Mouse (Mus musculus) stomach, postnatal 0 days (tissue): ENCODE results near the gene Pdzd2. TPM values are rescaled to one million over a fixed set of nuclear protein-coding genes. Genes with fewer than 3 reads are reported as not detected.

ENCODE experiments used
- ATAC-seq: fragments of 200-750 bp; cut with Nextera tagmentation; 2 replicates; pipeline ENCODE4 v1.8.0; 2017; ENCODE audit not compliant: low FRiP score, low TSS enrichment
- DNase-seq: peaks from one replicate; pipeline ENCODE4 v3.0.0-alpha.2; 2016; ENCODE audit warnings: low spot score
- H3K27ac ChIP-seq: fragments of 300-500 bp; sonication (generic); replicated peaks from 2 replicates; pipeline ENCODE4 v1.5.1; 2014; ENCODE audit warnings: mild to moderate bottlenecking, control low read depth
- H3K27me3 ChIP-seq: fragments of 300-500 bp; sonication (generic); 2 replicates; pipeline ENCODE4 v1.6.1; 2014; ENCODE audit warnings: low read length; ENCODE audit not compliant: control insufficient read depth, insufficient read depth
- H3K36me3 ChIP-seq: fragments of 300-500 bp; sonication (generic); 2 replicates; pipeline ENCODE4 v1.6.1; 2014; ENCODE audit warnings: low read length, mixed read lengths; ENCODE audit not compliant: control insufficient read depth, insufficient read depth
- H3K4me1 ChIP-seq: fragments of 300-500 bp; sonication (generic); replicated peaks from 2 replicates; pipeline ENCODE4 v1.6.1; 2014; ENCODE audit warnings: antibody characterized with exemption; ENCODE audit not compliant: control insufficient read depth, insufficient read depth
- H3K4me2 ChIP-seq: fragments of 300-500 bp; sonication (generic); replicated peaks from 2 replicates; pipeline ENCODE4 v1.6.1; 2014; ENCODE audit warnings: low read depth, mild to moderate bottlenecking, control low read depth, moderate library complexity
- H3K4me3 ChIP-seq: fragments of 300-500 bp; sonication (generic); 2 replicates; pipeline ENCODE4 v1.5.1; 2014; ENCODE audit warnings: low read depth, low read length, control low read depth
- H3K9ac ChIP-seq: fragments of 300-500 bp; sonication (generic); 2 replicates; pipeline ENCODE4 v1.6.1; 2014; ENCODE audit warnings: mild to moderate bottlenecking, low read length, control low read depth, mixed read lengths
- H3K9me3 ChIP-seq: fragments of 300-500 bp; sonication (generic); 2 replicates; pipeline ENCODE4 v1.6.1; 2016; ENCODE audit warnings: low read length; ENCODE audit not compliant: control insufficient read depth
- CTCF ChIP-seq: IDR thresholded peaks from 2 replicates; pipeline ENCODE4 v1.5.1; 2016; ENCODE audit warnings: antibody characterized with exemption, low read depth, mild to moderate bottlenecking, moderate library complexity
- EP300 ChIP-seq: optimal IDR thresholded peaks from 2 replicates; pipeline ENCODE3; 2016; ENCODE audit warnings: antibody characterized with exemption
- WGBS: fragments of 180-500 bp; shearing (Covaris S2); extraction: QIAGEN DNeasy Blood & Tissue Kit; methylation state at CpG from one replicate; pipeline ENCODE4 v1.1.7; 2014; 5-methylcytosine and 5-hydroxymethylcytosine counted together
- polyA plus RNA-seq: library from polyadenylated mRNA; unstranded; fragments of >200 nt; fragmentation: Nextera tagmentation; extraction: Ambion mirVana; gene quantifications from 2 replicates; pipeline ENCODE4 v1.2.1, GENCODE M21; 2015

Pdzd2 gene
- polyA plus RNA-seq, 1 experiment from 2014 or later: 19.1 TPM

DNA sequence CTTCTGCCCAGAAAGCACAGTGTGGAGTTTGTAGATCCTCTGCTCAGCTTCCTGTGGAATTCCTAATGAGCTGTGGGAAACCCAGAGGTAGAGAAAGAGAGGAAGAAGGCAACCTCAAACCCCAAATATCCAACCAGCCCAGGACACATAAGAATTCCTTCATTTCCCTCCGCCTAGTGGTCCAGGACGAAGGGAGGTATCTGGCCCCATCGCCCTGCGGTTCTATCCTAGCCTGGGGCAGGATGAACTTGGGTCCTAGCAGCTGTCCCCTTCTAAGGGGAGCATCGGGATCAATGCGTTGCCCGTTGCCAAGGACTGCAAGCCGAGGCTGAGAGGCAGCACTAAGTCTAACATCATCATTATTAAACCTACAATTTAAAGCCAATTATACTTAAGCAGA is 104.8 kb downstream of the Pdzd2 start:
- Histone ChIP-seq H3K9me3 (no peaks in the 10 kb centered on the region), H3K9ac (no peak overlapping the region), H3K4me2 (no peak overlapping the region), H3K4me3 (no peak overlapping the region), H3K4me1 (no peaks in the 10 kb centered on the region), H3K27me3 (no peaks in the 10 kb centered on the region), H3K36me3 (no peaks in the 10 kb centered on the region), H3K27ac (no peak overlapping the region)
- 88% methylated on average over 8 of the region's 8 CpGs for WGBS
- DNase-seq: no peak
- TF ChIP-seq CTCF (no peak), EP300 (no peak)
- ATAC-seq: no peak

DNA sequence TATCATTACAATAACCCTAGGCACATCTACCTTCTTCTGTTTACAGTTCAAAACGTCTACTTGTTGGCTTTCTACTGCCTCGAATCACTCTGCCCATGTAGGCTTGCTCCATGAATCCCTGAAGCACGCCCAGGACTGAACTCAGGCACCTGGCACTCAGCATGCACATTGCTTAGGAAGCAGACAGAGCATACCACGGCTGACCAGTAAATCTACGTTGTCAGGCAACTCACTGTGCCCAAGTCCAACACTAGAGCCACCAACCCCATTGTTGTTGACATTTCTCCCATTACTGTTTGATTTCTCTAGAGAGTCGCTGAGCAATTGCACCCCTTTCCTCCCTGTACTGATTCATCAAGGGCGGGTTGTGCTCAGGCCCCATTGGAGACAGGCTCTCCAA is 110.6 kb downstream of the Pdzd2 start:
- ATAC-seq (peak; percentile 45; the same call in 1 of the 2 replicates), DNase-seq (peak; percentile 16)
- WGBS: 59% methylated on average over 7 of the region's 7 CpGs

DNA sequence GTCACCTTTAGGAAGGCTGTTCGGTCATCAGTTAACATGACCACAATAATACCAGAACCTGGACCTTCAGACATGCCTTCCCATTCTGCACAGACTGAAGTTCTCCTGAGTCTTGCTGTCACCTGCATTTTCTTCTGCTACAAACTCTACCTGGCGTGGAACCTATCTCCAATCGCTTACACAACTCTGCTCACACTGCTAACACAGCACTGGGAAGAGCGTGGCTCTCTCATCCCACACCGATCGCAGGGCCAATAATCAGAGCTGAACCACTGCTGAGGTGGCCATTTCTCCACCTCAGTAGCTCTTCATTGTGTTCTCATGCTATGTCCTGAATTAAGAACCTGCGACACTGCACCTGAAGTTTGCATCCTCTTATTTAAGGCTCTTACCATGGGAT is 111.3 kb downstream of the Pdzd2 start:
- no peak overlapping the region for H3K27ac ChIP-seq
- H3K9ac ChIP-seq: no peak overlapping the region
- H3K27me3 ChIP-seq: no peaks in the 10 kb centered on the region
- H3K4me1 ChIP-seq: no peaks in the 10 kb centered on the region
- TF ChIP-seq EP300 (no peak), CTCF (no peak)
- DNase-seq (no peak), ATAC-seq (no peak)
- no peak overlapping the region for H3K4me3 ChIP-seq
- no peaks in the 10 kb centered on the region for H3K9me3 ChIP-seq
- 96% methylated on average over 7 of the region's 7 CpGs for WGBS
- H3K36me3 ChIP-seq: no peaks in the 10 kb centered on the region
- H3K4me2 ChIP-seq: no peak overlapping the region

More for the DNA sequence above, 110.6 kb downstream of the Pdzd2 start:
- Histone ChIP-seq H3K9ac (no peak overlapping the region), H3K27ac (no peak overlapping the region), H3K4me3 (no peak overlapping the region), H3K36me3 (no peaks in the 10 kb centered on the region), H3K4me2 (no peak overlapping the region), H3K27me3 (no peaks in the 10 kb centered on the region), H3K4me1 (no peaks in the 10 kb centered on the region), H3K9me3 (no peaks in the 10 kb centered on the region)
- no peak for TF ChIP-seq EP300
- TF ChIP-seq CTCF: no peak

DNA sequence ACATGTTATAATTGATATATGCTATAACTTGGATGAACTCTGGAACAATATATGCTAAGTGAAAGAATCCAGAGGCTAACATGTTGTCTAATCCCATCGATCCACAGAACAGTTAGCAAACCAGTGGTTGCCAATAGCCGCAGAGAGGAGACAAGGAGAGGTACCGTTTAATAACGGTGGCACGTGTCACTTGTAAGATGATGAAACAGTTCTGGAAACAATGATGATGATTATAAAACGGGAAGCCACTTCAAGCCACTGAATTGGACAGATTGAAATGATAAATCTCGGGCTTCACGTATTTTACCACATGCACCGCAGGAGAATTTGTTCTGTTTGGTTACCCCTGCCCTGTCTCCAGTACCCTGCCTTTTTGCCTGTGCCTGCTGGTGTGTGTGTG is 112.8 kb downstream of the Pdzd2 start:
- H3K9ac ChIP-seq: no peak overlapping the region

DNA sequence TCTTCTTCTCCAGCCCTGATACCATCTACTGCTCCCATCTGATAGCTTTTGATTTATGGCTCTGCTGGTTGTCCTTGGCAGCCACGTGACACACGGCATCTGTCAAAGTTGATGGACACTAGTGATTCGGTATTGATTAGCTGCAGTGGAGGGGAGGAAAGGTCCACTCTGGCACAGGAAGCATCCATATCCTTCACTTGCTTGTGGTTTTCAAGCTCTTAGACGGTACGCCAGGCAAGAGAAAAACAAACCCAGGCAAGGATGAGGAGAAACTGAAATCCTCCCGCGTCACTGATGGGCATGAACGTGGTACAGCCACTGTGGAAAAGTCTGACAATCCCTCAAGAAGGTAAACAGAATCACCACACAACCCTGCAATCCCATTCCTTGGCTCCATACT is 113.6 kb downstream of the Pdzd2 start:
- Histone ChIP-seq H3K27me3 (no peaks in the 10 kb centered on the region), H3K4me2 (no peak overlapping the region), H3K9ac (no peak overlapping the region), H3K4me1 (no peaks in the 10 kb centered on the region), H3K36me3 (no peaks in the 10 kb centered on the region), H3K27ac (no peak overlapping the region), H3K9me3 (no peaks in the 10 kb centered on the region), H3K4me3 (no peak overlapping the region)
- 61% methylated on average over 8 of the region's 8 CpGs for WGBS
- TF ChIP-seq CTCF: no peak
- no peak for TF ChIP-seq EP300
- ATAC-seq: no peak
- DNase-seq: no peak

More for the DNA sequence above, 112.8 kb downstream of the Pdzd2 start:
- Histone ChIP-seq H3K4me1 (no peaks in the 10 kb centered on the region), H3K9me3 (no peaks in the 10 kb centered on the region), H3K27ac (no peak overlapping the region), H3K36me3 (no peaks in the 10 kb centered on the region), H3K4me2 (no peak overlapping the region), H3K27me3 (no peaks in the 10 kb centered on the region), H3K4me3 (no peak overlapping the region)
- WGBS: 84% methylated on average over 9 of the region's 9 CpGs
- ATAC-seq (no peak), DNase-seq (no peak)
- TF ChIP-seq EP300 (no peak), CTCF (no peak)

DNA sequence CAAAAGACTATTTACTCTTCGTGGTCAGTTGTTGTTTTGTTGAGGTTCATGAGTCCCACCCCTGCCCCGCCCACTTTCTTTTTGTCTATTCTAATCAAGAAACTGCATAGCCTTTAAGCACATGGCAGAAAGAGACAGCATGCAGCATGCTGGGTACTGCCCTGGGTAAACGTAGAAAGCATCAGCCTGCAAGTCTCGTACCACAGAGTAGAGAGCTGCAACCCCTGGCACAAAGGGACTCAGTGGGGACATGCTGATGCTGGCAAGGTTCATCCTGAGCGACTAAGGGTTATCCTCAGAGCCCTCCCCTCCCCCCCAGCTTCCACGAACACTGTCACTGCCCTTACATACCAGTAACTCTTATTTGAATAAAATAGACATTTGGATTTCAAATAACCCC is 114.2 kb downstream of the Pdzd2 start:
- H3K9me3 ChIP-seq: no peaks in the 10 kb centered on the region
- no peak overlapping the region for H3K27ac ChIP-seq
- no peaks in the 10 kb centered on the region for H3K27me3 ChIP-seq
- no peak for ATAC-seq
- H3K9ac ChIP-seq: no peak overlapping the region
- no peaks in the 10 kb centered on the region for H3K36me3 ChIP-seq
- 46% methylated on average over 6 of the region's 6 CpGs for WGBS
- no peaks in the 10 kb centered on the region for H3K4me1 ChIP-seq
- TF ChIP-seq CTCF: no peak
- no peak overlapping the region for H3K4me2 ChIP-seq
- no peak overlapping the region for H3K4me3 ChIP-seq
- DNase-seq: no peak
